Mouse (Mus musculus): ENCODE data around the gene Oser1. TPM values are rescaled to one million over a fixed set of nuclear protein-coding genes. Genes with fewer than 3 reads are reported as not detected.

Gene Oser1
- polyA plus RNA-seq, 1 experiment = 44.6 TPM

DNA sequence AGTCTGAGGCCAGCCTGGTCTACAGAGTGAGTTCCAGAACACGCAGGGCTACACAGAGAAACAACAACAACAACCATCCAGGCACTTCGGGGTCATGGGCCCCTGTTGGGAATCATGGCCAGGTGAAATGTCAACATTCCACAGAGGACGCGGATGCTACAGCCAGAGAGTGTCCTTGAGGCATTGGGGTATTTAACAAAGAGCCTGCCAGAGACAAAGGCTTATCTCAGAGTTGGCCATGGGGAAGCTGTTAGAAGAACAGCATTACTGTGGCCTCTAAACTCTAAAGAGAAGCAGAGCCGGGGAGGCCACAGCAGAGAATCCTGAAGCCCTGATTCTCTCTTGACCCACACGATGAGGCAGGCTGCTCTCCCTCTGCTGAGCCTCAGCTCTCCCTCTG, 44.4 kb upstream of the Oser1 start:
- Histone ChIP-seq H3K79me2 (ENCODE audit: control insufficient read depth, insufficient read depth) (peaks cover 16% of the 10 kb centered on the region), H3K27me3 (ENCODE audit: control insufficient read depth, insufficient read depth, insufficient read length) (no peaks in the 10 kb centered on the region), H3K79me3 (ENCODE audit: low read depth) (peaks cover 4% of the 10 kb centered on the region), H3K4me3 (ENCODE audit: insufficient read depth, poor library complexity, severe bottlenecking) (no peak overlapping the region), H3K36me3 (ENCODE audit: control insufficient read depth, insufficient read depth) (peaks cover 21% of the 10 kb centered on the region), H3ac (ENCODE audit: control insufficient read depth, insufficient read length, low read depth) (no peak overlapping the region)
- TF ChIP-seq MYOD1 (IDR thresholded peaks at IDR 0.05; ENCODE audit: control insufficient read depth, insufficient read length, low read depth) (no peak), MAX (IDR thresholded peaks at IDR 0.05) (no peak), CEBPB (IDR thresholded peaks at IDR 0.05; ENCODE audit: low read depth) (no peak), FOSL1 (IDR thresholded peaks at IDR 0.05; ENCODE audit: insufficient read depth, low read length, poor library complexity, severe bottlenecking) (no peak)

- Histone ChIP-seq H3K4me3 (ENCODE audit: insufficient read depth, poor library complexity, severe bottlenecking) (no peak overlapping the region), H3ac (ENCODE audit: control insufficient read depth, insufficient read length, low read depth) (no peak overlapping the region), H3K79me2 (ENCODE audit: control insufficient read depth, insufficient read depth) (peaks cover 16% of the 10 kb centered on the region), H3K27me3 (ENCODE audit: control insufficient read depth, insufficient read depth, insufficient read length) (no peaks in the 10 kb centered on the region), H3K79me3 (ENCODE audit: low read depth) (peaks cover 4% of the 10 kb centered on the region), H3K36me3 (ENCODE audit: control insufficient read depth, insufficient read depth) (peaks cover 21% of the 10 kb centered on the region)
- TF ChIP-seq CTCF (IDR thresholded peaks at IDR 0.05; ENCODE audit: control insufficient read depth, insufficient read depth, insufficient read length) (no peak), MAX (IDR thresholded peaks at IDR 0.05) (no peak), MYOD1 (IDR thresholded peaks at IDR 0.05; ENCODE audit: control insufficient read depth, insufficient read length, low read depth) (no peak), USF1 (IDR thresholded peaks at IDR 0.05; ENCODE audit: low read depth) (no peak), FOSL1 (IDR thresholded peaks at IDR 0.05; ENCODE audit: insufficient read depth, low read length, poor library complexity, severe bottlenecking) (no peak), CEBPB (IDR thresholded peaks at IDR 0.05; ENCODE audit: low read depth) (no peak)
Measured at GRCm38 (mm10) chr2:163467585-163467984, 43.1 kb upstream of the Oser1 start.

- TF ChIP-seq USF1 (IDR thresholded peaks at IDR 0.05; ENCODE audit: low read depth) = peak; percentile 71
- TF ChIP-seq MYOG (IDR thresholded peaks at IDR 0.05; ENCODE audit: control insufficient read depth, extremely low read depth, insufficient read length) = no peak
- TF ChIP-seq CEBPB (IDR thresholded peaks at IDR 0.05; ENCODE audit: low read depth) = no peak
- peak; percentile 18 for TF ChIP-seq MAX (IDR thresholded peaks at IDR 0.05)
Measured at GRCm38 (mm10) chr2:163466771-163467170, 42.3 kb upstream of the Oser1 start.

DNA sequence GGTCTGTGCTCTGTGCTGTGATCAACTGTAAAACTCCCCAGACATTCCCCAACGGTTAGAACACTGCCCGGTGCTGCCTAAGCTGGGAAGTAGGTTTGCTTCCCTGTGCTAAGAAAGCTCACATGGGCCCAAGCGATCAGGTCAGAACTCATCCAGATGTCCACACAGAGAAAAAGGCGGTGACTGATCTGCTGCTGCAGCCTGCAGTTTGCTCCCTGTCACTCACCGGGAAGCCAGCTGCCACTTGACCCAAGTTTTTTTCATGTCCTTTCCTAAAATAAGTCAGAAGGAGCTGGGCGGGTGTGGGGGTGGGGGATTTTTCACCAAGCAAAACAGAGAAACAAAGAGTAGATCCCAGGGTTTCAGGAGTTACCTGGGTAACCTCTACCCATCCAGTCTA, 40.1 kb upstream of the Oser1 start:
- TF ChIP-seq MYOD1 (IDR thresholded peaks at IDR 0.05; ENCODE audit: control insufficient read depth, insufficient read length, low read depth) = no peak
- no peak for TF ChIP-seq MYOG (IDR thresholded peaks at IDR 0.05; ENCODE audit: control insufficient read depth, extremely low read depth, insufficient read length)
- no peak for TF ChIP-seq MAX (IDR thresholded peaks at IDR 0.05)
- no peak for TF ChIP-seq FOSL1 (IDR thresholded peaks at IDR 0.05; ENCODE audit: insufficient read depth, low read length, poor library complexity, severe bottlenecking)
- no peak for TF ChIP-seq CEBPB (IDR thresholded peaks at IDR 0.05; ENCODE audit: low read depth)
- no peak for TF ChIP-seq CTCF (IDR thresholded peaks at IDR 0.05; ENCODE audit: control insufficient read depth, insufficient read depth, insufficient read length)
- no peak for TF ChIP-seq USF1 (IDR thresholded peaks at IDR 0.05; ENCODE audit: low read depth)
- H3K79me3 ChIP-seq (ENCODE audit: low read depth) = no peaks in the 10 kb centered on the region

More at GRCm38 (mm10) chr2:163466771-163467170, 42.3 kb upstream of the Oser1 start:
- H3K79me3 ChIP-seq (ENCODE audit: low read depth) = peaks cover 4% of the 10 kb centered on the region
- no peak overlapping the region for H3K4me3 ChIP-seq (ENCODE audit: insufficient read depth, poor library complexity, severe bottlenecking)
- peaks cover 12% of the 10 kb centered on the region for H3K79me2 ChIP-seq (ENCODE audit: control insufficient read depth, insufficient read depth)
- H3K27me3 ChIP-seq (ENCODE audit: control insufficient read depth, insufficient read depth, insufficient read length) = no peaks in the 10 kb centered on the region
- H3K36me3 ChIP-seq (ENCODE audit: control insufficient read depth, insufficient read depth) = peaks cover 21% of the 10 kb centered on the region
- no peak overlapping the region for H3ac ChIP-seq (ENCODE audit: control insufficient read depth, insufficient read length, low read depth)

GRCm38 (mm10) chr2:163463998-163464397, 39.5 kb upstream of the Oser1 start:
- H3K79me2 ChIP-seq (ENCODE audit: control insufficient read depth, insufficient read depth) = no peaks in the 10 kb centered on the region
- peaks cover 13% of the 10 kb centered on the region for H3K36me3 ChIP-seq (ENCODE audit: control insufficient read depth, insufficient read depth)
- TF ChIP-seq FOSL1 (IDR thresholded peaks at IDR 0.05; ENCODE audit: insufficient read depth, low read length, poor library complexity, severe bottlenecking) (no peak), MYOD1 (IDR thresholded peaks at IDR 0.05; ENCODE audit: control insufficient read depth, insufficient read length, low read depth) (no peak), MAX (IDR thresholded peaks at IDR 0.05) (no peak), CEBPB (IDR thresholded peaks at IDR 0.05; ENCODE audit: low read depth) (no peak), MYOG (IDR thresholded peaks at IDR 0.05; ENCODE audit: control insufficient read depth, extremely low read depth, insufficient read length) (no peak), USF1 (IDR thresholded peaks at IDR 0.05; ENCODE audit: low read depth) (no peak), CTCF (IDR thresholded peaks at IDR 0.05; ENCODE audit: control insufficient read depth, insufficient read depth, insufficient read length) (no peak)
- H3K79me3 ChIP-seq (ENCODE audit: low read depth) = no peaks in the 10 kb centered on the region
- peaks cover 7% of the 10 kb centered on the region for H3K27me3 ChIP-seq (ENCODE audit: control insufficient read depth, insufficient read depth, insufficient read length)
- no peak overlapping the region for H3ac ChIP-seq (ENCODE audit: control insufficient read depth, insufficient read length, low read depth)
- no peak overlapping the region for H3K4me3 ChIP-seq (ENCODE audit: insufficient read depth, poor library complexity, severe bottlenecking)

More for the DNA sequence above, 40.1 kb upstream of the Oser1 start:
- Histone ChIP-seq H3K4me3 (ENCODE audit: insufficient read depth, poor library complexity, severe bottlenecking) (no peak overlapping the region), H3ac (ENCODE audit: control insufficient read depth, insufficient read length, low read depth) (no peak overlapping the region), H3K36me3 (ENCODE audit: control insufficient read depth, insufficient read depth) (peaks cover 19% of the 10 kb centered on the region), H3K27me3 (ENCODE audit: control insufficient read depth, insufficient read depth, insufficient read length) (peaks cover 2% of the 10 kb centered on the region), H3K79me2 (ENCODE audit: control insufficient read depth, insufficient read depth) (no peaks in the 10 kb centered on the region)

DNA sequence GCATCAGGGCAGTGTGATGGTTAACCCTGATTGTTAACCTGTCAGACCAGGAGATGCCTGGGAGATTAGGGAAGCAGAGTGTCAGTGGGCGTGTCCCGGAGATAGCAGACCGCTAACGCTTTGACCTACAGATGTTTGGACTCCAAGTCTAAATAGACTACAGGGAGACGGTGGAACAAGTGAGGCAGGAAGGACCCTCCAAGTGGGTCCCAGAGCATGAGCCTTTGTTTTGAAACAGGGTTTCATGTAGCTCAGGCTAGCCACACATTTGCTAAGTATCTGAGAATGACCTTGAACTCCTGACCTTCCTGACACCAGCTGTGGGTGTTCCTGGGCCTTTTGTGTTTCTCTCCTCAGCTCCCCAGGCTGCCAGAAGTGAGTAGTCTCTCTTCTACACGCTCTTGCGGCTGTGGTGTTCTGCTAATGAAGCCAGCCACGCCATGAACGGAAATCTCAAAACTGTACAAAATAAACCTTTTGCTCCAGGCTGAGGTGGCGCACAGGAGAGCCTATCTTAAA, 38.8 kb upstream of the Oser1 start:
- Histone ChIP-seq H3ac (ENCODE audit: control insufficient read depth, insufficient read length, low read depth) (no peak overlapping the region), H3K79me2 (ENCODE audit: control insufficient read depth, insufficient read depth) (no peaks in the 10 kb centered on the region), H3K4me3 (ENCODE audit: insufficient read depth, poor library complexity, severe bottlenecking) (no peak overlapping the region), H3K27me3 (ENCODE audit: control insufficient read depth, insufficient read depth, insufficient read length) (peaks cover 13% of the 10 kb centered on the region), H3K36me3 (ENCODE audit: control insufficient read depth, insufficient read depth) (peaks cover 6% of the 10 kb centered on the region), H3K79me3 (ENCODE audit: low read depth) (no peaks in the 10 kb centered on the region)
- no peak for TF ChIP-seq MAX (IDR thresholded peaks at IDR 0.05)
- no peak for TF ChIP-seq USF1 (IDR thresholded peaks at IDR 0.05; ENCODE audit: low read depth)
- TF ChIP-seq MYOD1 (IDR thresholded peaks at IDR 0.05; ENCODE audit: control insufficient read depth, insufficient read length, low read depth) = no peak
- TF ChIP-seq FOSL1 (IDR thresholded peaks at IDR 0.05; ENCODE audit: insufficient read depth, low read length, poor library complexity, severe bottlenecking) = no peak
